Mouse (Mus musculus): Measurements from ENCODE around the gene Cdkn1b. TPM values are rescaled to one million over a fixed set of nuclear protein-coding genes. Genes with fewer than 3 reads are reported as not detected.

Cdkn1b gene
- polyA plus RNA-seq, 2 experiments: 18.8 to 29.8 TPM

GRCm38 (mm10) chr6:134968326-134968725, 48.1 kb downstream of the Cdkn1b start:
- Histone ChIP-seq H3K4me2 (replicated peaks; ENCODE audit: low read depth, low read length, severe bottlenecking) (no peak overlapping the region), H3K27ac (replicated peaks; ENCODE audit: low read depth, low read length) (no peak overlapping the region), H3K27me3 (ENCODE audit: control insufficient read depth, insufficient read depth, low read length) (no peaks in the 10 kb centered on the region), H3K4me1 (ENCODE audit: control insufficient read depth, insufficient read depth, low read length) (no peaks in the 10 kb centered on the region), H3K36me3 (ENCODE audit: control insufficient read depth, insufficient read depth, low read length) (no peaks in the 10 kb centered on the region), H3K9me3 (ENCODE audit: control insufficient read depth, low read length) (no peaks in the 10 kb centered on the region), H3K9ac (ENCODE audit: low read depth, low read length, severe bottlenecking) (no peak overlapping the region), H3K4me3 (replicated peaks; ENCODE audit: low read length) (no peak overlapping the region)
- no peak for TF ChIP-seq POLR2A (IDR thresholded peaks at IDR 0.05; ENCODE audit: borderline replicate concordance, extremely low read depth, insufficient read depth, insufficient read length)
- no peak for DNase-seq (ENCODE audit: low spot score)
- no peak for ATAC-seq (ENCODE audit: low FRiP score, low read depth)
- 58% methylated on average over 1 of the region's 1 CpGs for WGBS

- no peak overlapping the region for H3K4me3 ChIP-seq (replicated peaks; ENCODE audit: low read length)
- DNase-seq (ENCODE audit: low spot score): no peak
- H3K4me1 ChIP-seq (ENCODE audit: control insufficient read depth, insufficient read depth, low read length): no peaks in the 10 kb centered on the region
- no peak overlapping the region for H3K9ac ChIP-seq (ENCODE audit: low read depth, low read length, severe bottlenecking)
- 95% methylated on average over 2 of the region's 2 CpGs for WGBS
- H3K4me2 ChIP-seq (replicated peaks; ENCODE audit: low read depth, low read length, severe bottlenecking): no peak overlapping the region
- no peaks in the 10 kb centered on the region for H3K9me3 ChIP-seq (ENCODE audit: control insufficient read depth, low read length)
- no peaks in the 10 kb centered on the region for H3K27me3 ChIP-seq (ENCODE audit: control insufficient read depth, insufficient read depth, low read length)
- no peak for ATAC-seq (ENCODE audit: low FRiP score, low read depth)
- H3K27ac ChIP-seq (replicated peaks; ENCODE audit: low read depth, low read length): no peak overlapping the region
- no peaks in the 10 kb centered on the region for H3K36me3 ChIP-seq (ENCODE audit: control insufficient read depth, insufficient read depth, low read length)
- TF ChIP-seq POLR2A (IDR thresholded peaks at IDR 0.05; ENCODE audit: borderline replicate concordance, extremely low read depth, insufficient read depth, insufficient read length): no peak
These were observed 49.3 kb downstream of the Cdkn1b start for GRCm38 (mm10) chr6:134969498-134969897.

DNA sequence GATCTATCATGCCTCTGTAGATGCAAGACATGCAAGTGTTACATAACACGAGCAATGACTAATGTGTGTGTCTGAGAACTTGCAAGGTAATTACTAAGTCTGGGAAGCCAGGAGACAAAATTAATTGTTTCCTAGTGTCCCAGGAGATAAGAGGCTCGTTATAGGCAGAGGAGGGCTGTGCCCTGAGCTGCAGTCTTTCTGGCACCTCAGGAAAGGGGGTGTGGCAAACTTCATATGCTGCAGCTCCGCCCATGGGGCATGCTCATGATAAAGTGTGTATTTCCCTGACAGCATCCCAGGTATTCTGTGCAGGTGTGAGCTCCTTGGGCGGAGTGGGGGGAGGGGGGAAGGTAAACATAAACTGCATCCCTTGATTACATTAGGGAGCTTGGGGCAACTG, 51.9 kb downstream of the Cdkn1b start:
- 32% methylated on average over 4 of the region's 4 CpGs for WGBS

More for the DNA sequence above, 51.9 kb downstream of the Cdkn1b start:
- H3K27ac ChIP-seq (replicated peaks; ENCODE audit: low read depth, low read length): no peak overlapping the region
- H3K9me3 ChIP-seq (ENCODE audit: control insufficient read depth, low read length): no peaks in the 10 kb centered on the region
- H3K4me1 ChIP-seq (ENCODE audit: control insufficient read depth, insufficient read depth, low read length): no peaks in the 10 kb centered on the region
- H3K9ac ChIP-seq (ENCODE audit: low read depth, low read length, severe bottlenecking): no peak overlapping the region
- no peak overlapping the region for H3K4me2 ChIP-seq (replicated peaks; ENCODE audit: low read depth, low read length, severe bottlenecking)
- no peak for TF ChIP-seq POLR2A (IDR thresholded peaks at IDR 0.05; ENCODE audit: borderline replicate concordance, extremely low read depth, insufficient read depth, insufficient read length)
- H3K4me3 ChIP-seq (replicated peaks; ENCODE audit: low read length): no peak overlapping the region
- H3K36me3 ChIP-seq (ENCODE audit: control insufficient read depth, insufficient read depth, low read length): no peaks in the 10 kb centered on the region
- DNase-seq (ENCODE audit: low spot score) (no peak), ATAC-seq (ENCODE audit: low FRiP score, low read depth) (no peak)
- no peaks in the 10 kb centered on the region for H3K27me3 ChIP-seq (ENCODE audit: control insufficient read depth, insufficient read depth, low read length)

Other genes starting within 250 kb of the Cdkn1b start
- 19.2 and 20.0 TPM in 2 replicates for gene Dusp16, start 127.8 kb upstream of the Cdkn1b start, polyA plus RNA-seq (2012; rRNA removed)
- 24.6 and 26.2 TPM in 2 replicates for gene Dusp16, start 127.8 kb upstream of the Cdkn1b start, polyA plus RNA-seq (2014; fragmentation: Nextera tagmentation; extraction: Ambion mirVana)
- 7.5 and 8.1 TPM in 2 replicates for gene Crebl2, start 90.2 kb upstream of the Cdkn1b start, polyA plus RNA-seq (2012; rRNA removed)
- gene Crebl2, start 90.2 kb upstream of the Cdkn1b start, polyA plus RNA-seq (2014; fragmentation: Nextera tagmentation; extraction: Ambion mirVana): 2.1 and 3.0 TPM in 2 replicates
- gene Gpr19, start 21.8 kb upstream of the Cdkn1b start, polyA plus RNA-seq (2012; rRNA removed): 8.9 and 11.5 TPM in 2 replicates
- 7.5 and 7.9 TPM in 2 replicates for gene Gpr19, start 21.8 kb upstream of the Cdkn1b start, polyA plus RNA-seq (2014; fragmentation: Nextera tagmentation; extraction: Ambion mirVana)
- gene Apold1, start 61.3 kb downstream of the Cdkn1b start, polyA plus RNA-seq (2012; rRNA removed): 2.7 and 3.4 TPM in 2 replicates
- 4.8 and 4.9 TPM in 2 replicates for gene Apold1, start 61.3 kb downstream of the Cdkn1b start, polyA plus RNA-seq (2014; fragmentation: Nextera tagmentation; extraction: Ambion mirVana)
- gene Ddx47, start 91.2 kb downstream of the Cdkn1b start, polyA plus RNA-seq (2012; rRNA removed): 93.9 and 104 TPM in 2 replicates
- 97.6 and 107 TPM in 2 replicates for gene Ddx47, start 91.2 kb downstream of the Cdkn1b start, polyA plus RNA-seq (2014; fragmentation: Nextera tagmentation; extraction: Ambion mirVana)
- gene Gprc5a, start 145.2 kb downstream of the Cdkn1b start, polyA plus RNA-seq (2012; rRNA removed): 2.7 and 2.8 TPM in 2 replicates
- gene Gprc5a, start 145.2 kb downstream of the Cdkn1b start, polyA plus RNA-seq (2014; fragmentation: Nextera tagmentation; extraction: Ambion mirVana): 3.8 and 4.7 TPM in 2 replicates
- 0.10 and 0.23 TPM in 2 replicates for gene Gprc5d, start 197.9 kb downstream of the Cdkn1b start, polyA plus RNA-seq (2012; rRNA removed)
- 0.19 TPM in 1 of 2 replicates, not detected in the other for gene Gprc5d, start 197.9 kb downstream of the Cdkn1b start, polyA plus RNA-seq (2014; fragmentation: Nextera tagmentation; extraction: Ambion mirVana)

All from limb, embryonic 14.5 days (tissue).